Mouse (Mus musculus): ENCODE data around the gene Gnpat. TPM values are rescaled to one million over a fixed set of nuclear protein-coding genes. Genes with fewer than 3 reads are reported as not detected.

The Gnpat gene
- total RNA-seq, 4 experiments from 2014 or later, result 55.9 to 63.9 (median 62.1) TPM

Other genes with a start within 250 kb of the Gnpat start
- 10 to 100 TPM; 69.6 to 81.2 (median 75.2) TPM for gene 2310022B05Rik, start 199.7 kb upstream of the Gnpat start, total RNA-seq (2022)
- 10 to 100 TPM; 42.9 to 55.7 (median 47.1) TPM for gene Ttc13, start 141.1 kb upstream of the Gnpat start, total RNA-seq (2022)
- 10 to 100 TPM; 13.3 to 17.5 (median 15.2) TPM for gene Arv1, start 140.9 kb upstream of the Gnpat start, total RNA-seq (2022)
- gene Fam89a, start 111.2 kb upstream of the Gnpat start, total RNA-seq (2022), result 1 to 10 TPM in 1 of 4 experiments, under 1 TPM in 3; 0.56 to 1.2 (median 0.73) TPM
- 1 to 10 TPM; 1.9 to 2.3 (median 2.1) TPM for gene Trim67, start 69.9 kb upstream of the Gnpat start, total RNA-seq (2022)
- 10 to 100 TPM; 18.2 to 23.4 (median 21.0) TPM for gene 2810004N23Rik, start 87 bp downstream of the Gnpat start, total RNA-seq (2022)
- gene Exoc8, start 34.7 kb downstream of the Gnpat start, total RNA-seq (2022), result 10 to 100 TPM; 33.0 to 34.5 (median 33.3) TPM
- 10 to 100 TPM; 13.2 to 16.5 (median 15.3) TPM for gene Sprtn, start 34.9 kb downstream of the Gnpat start, total RNA-seq (2022)
- 10 to 100 TPM; 56.4 to 58.7 (median 58.4) TPM for gene Egln1, start 86.3 kb downstream of the Gnpat start, total RNA-seq (2022)
- gene Tsnax, start 150.0 kb downstream of the Gnpat start, total RNA-seq (2022), result 100 to 1,000 TPM; 147 to 154 (median 150) TPM
- gene Disc1, start 191.2 kb downstream of the Gnpat start, total RNA-seq (2022), result 1 to 10 TPM; 4.3 to 5.0 (median 4.8) TPM